Mouse (Mus musculus): ENCODE data around the gene Olfr557. TPM values are rescaled to one million over a fixed set of nuclear protein-coding genes. Genes with fewer than 3 reads are reported as not detected.
A peak's percentile ranks its signal among the peaks of the same experiment; 100 is the strongest.

Olfr557 gene
- not detected in 2 replicates for polyA plus RNA-seq (2015; fragmentation: Nextera tagmentation; extraction: Ambion mirVana)

DNA sequence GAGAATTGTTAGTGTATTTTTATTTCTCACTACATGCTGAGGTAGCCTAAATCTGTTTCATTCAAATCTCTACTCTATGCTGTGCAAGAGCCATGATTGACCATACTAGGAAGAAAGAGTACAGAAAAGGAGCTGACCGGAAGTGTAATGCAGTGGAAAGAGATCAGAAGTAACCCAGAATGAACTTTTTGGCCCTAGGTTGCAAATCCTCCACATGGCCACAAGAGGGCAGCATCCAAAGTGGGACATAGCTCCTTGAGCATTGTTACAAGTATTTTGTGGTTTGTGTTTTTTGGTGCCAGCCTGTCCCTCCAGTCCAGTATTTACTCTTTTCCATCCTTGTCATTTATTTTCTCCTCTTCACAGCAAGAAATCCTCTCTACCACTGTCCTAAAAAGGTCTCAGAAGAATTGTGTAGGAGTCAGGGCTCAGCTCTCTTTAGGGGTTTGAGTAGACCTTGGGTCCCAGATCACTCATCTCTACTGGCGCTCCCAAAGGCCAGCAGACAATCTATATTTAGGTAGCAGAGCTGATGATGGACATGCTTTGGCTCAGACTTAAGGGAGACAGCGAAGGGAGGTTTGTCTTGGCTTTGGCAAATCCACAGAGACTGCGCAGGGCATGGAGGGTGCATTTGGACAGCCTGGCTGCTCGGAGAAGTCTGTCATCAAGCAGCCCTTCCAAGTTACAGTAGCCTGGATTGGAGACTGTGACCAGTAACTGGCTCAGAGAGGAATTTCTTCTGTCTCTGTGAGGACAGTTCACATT lies at the start of gene Olfr557:
TSS of gene Olfr557 (plus strand) at position 553 of the 768 bp plus-strand sequence.
- H3K27ac ChIP-seq (ENCODE audit: low read length) = no peak within 1 kb of the TSS
- no peak within 1 kb of the TSS for H3K4me2 ChIP-seq (replicated peaks; ENCODE audit: low read depth, low read length)
- WGBS = 77% methylated on average over 5 of the region's 5 CpGs
- 0 out of 2 replicates have a peak, but pooled peaks have one; percentile 15 for ATAC-seq (ENCODE audit: low FRiP score, low TSS enrichment)
- no peak within 1 kb of the TSS for H3K9ac ChIP-seq (replicated peaks; ENCODE audit: low read length)
- no peaks in the 10 kb centered on the region for H3K36me3 ChIP-seq (ENCODE audit: insufficient read depth, low read length)
- no peaks in the 10 kb centered on the region for H3K4me1 ChIP-seq (ENCODE audit: insufficient read depth, low read length)
- no peak within 1 kb of the TSS for H3K4me3 ChIP-seq (ENCODE audit: low read length)
- no peaks in the 10 kb centered on the region for H3K9me3 ChIP-seq (ENCODE audit: low read length)
- no peaks in the 10 kb centered on the region for H3K27me3 ChIP-seq (ENCODE audit: insufficient read depth, low read length)

DNA sequence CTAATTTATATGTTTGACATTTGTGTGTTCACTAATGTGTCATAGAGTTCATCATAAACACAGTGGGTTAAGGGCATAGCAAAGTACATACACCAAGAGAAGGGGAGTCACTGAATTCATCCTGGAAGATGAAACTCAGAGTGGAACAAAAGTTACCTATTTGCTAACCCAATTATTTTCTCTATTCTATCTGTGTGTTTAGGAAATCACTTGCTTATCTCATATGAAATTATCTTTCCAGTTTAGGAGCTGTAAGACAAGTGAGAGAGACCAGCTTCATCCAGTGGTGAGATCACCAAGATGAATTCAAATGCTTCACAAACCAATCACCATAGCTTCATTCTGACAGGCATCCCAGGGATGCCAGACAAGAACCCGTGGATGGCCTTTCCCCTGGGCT lies 37.2 kb upstream of the Olfr557 start, which contains the start of gene Olfr555:
TSS of gene Olfr555 (plus strand) at position 301 of the 400 bp plus-strand sequence.
- Histone ChIP-seq H3K4me1 (ENCODE audit: insufficient read depth, low read length) (no peaks in the 10 kb centered on the region), H3K4me2 (replicated peaks; ENCODE audit: low read depth, low read length) (no peak within 1 kb of the TSS), H3K36me3 (ENCODE audit: insufficient read depth, low read length) (no peaks in the 10 kb centered on the region), H3K9me3 (ENCODE audit: low read length) (no peaks in the 10 kb centered on the region), H3K4me3 (ENCODE audit: low read length) (no peak within 1 kb of the TSS), H3K27ac (ENCODE audit: low read length) (no peak within 1 kb of the TSS), H3K27me3 (ENCODE audit: insufficient read depth, low read length) (no peaks in the 10 kb centered on the region), H3K9ac (replicated peaks; ENCODE audit: low read length) (no peak within 1 kb of the TSS)
- 74% methylated on average over 1 of the region's 1 CpGs for WGBS
- ATAC-seq (ENCODE audit: low FRiP score, low TSS enrichment) = no peak

- ATAC-seq (ENCODE audit: low FRiP score, low TSS enrichment) = no peak
- Histone ChIP-seq H3K27me3 (ENCODE audit: insufficient read depth, low read length) (no peaks in the 10 kb centered on the region), H3K4me2 (replicated peaks; ENCODE audit: low read depth, low read length) (no peak within 1 kb of the TSS), H3K4me3 (ENCODE audit: low read length) (no peak within 1 kb of the TSS), H3K27ac (ENCODE audit: low read length) (no peak within 1 kb of the TSS), H3K9ac (replicated peaks; ENCODE audit: low read length) (no peak within 1 kb of the TSS), H3K9me3 (ENCODE audit: low read length) (no peaks in the 10 kb centered on the region), H3K4me1 (ENCODE audit: insufficient read depth, low read length) (no peaks in the 10 kb centered on the region), H3K36me3 (ENCODE audit: insufficient read depth, low read length) (no peaks in the 10 kb centered on the region)
- 36% methylated on average over 3 of the region's 3 CpGs for WGBS
These were observed 31.1 kb upstream of the Olfr557 start, which contains the start of gene Olfr556 for GRCm38 (mm10) chr7:102664599-102664998. Gene Olfr556 (plus strand): TSS chr7:102664899.

GRCm38 (mm10) chr7:102665378-102665777 lies 30.3 kb upstream of the Olfr557 start:
- Histone ChIP-seq H3K4me3 (ENCODE audit: low read length) (no peak overlapping the region), H3K27me3 (ENCODE audit: insufficient read depth, low read length) (no peaks in the 10 kb centered on the region), H3K9me3 (ENCODE audit: low read length) (no peaks in the 10 kb centered on the region), H3K27ac (ENCODE audit: low read length) (no peak overlapping the region), H3K36me3 (ENCODE audit: insufficient read depth, low read length) (no peaks in the 10 kb centered on the region), H3K4me2 (replicated peaks; ENCODE audit: low read depth, low read length) (no peak overlapping the region), H3K4me1 (ENCODE audit: insufficient read depth, low read length) (no peaks in the 10 kb centered on the region), H3K9ac (replicated peaks; ENCODE audit: low read length) (no peak overlapping the region)
- ATAC-seq (ENCODE audit: low FRiP score, low TSS enrichment) = no peak
- 36% methylated on average over 2 of the region's 2 CpGs for WGBS

DNA sequence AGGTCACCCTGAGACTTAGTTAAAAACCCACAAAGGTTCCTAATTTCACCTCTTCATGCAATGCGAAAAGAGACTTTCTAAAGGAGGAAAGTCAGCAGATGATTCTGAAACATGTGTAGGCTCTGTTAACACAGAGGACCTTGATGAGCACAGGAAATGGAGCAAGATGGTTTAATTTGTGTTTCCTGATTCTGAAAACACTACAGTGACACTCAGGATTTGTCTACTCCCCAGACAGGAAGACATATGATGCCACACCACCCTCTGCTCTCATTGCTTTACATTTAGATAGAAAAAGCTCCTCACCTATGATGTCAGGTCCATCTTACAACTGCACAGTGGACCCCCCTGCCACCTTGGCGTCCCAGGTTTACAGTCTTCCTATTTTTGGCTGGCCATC lies 19.5 kb upstream of the Olfr557 start:
- no peak for ATAC-seq (ENCODE audit: low FRiP score, low TSS enrichment)
- WGBS = 79% methylated on average over 2 of the region's 2 CpGs

GRCm38 (mm10) chr7:102681916-102682315 lies 13.8 kb upstream of the Olfr557 start:
- no peak for ATAC-seq (ENCODE audit: low FRiP score, low TSS enrichment)
- H3K36me3 ChIP-seq (ENCODE audit: insufficient read depth, low read length) = peaks cover 4% of the 10 kb centered on the region; the same call in 1 of the 2 replicates
- 88% methylated on average over 1 of the region's 1 CpGs for WGBS

More for the DNA sequence above, 19.5 kb upstream of the Olfr557 start:
- Histone ChIP-seq H3K27ac (ENCODE audit: low read length) (no peak overlapping the region), H3K4me1 (ENCODE audit: insufficient read depth, low read length) (no peaks in the 10 kb centered on the region), H3K27me3 (ENCODE audit: insufficient read depth, low read length) (no peaks in the 10 kb centered on the region), H3K9ac (replicated peaks; ENCODE audit: low read length) (no peak overlapping the region), H3K36me3 (ENCODE audit: insufficient read depth, low read length) (0 out of 2 replicates have a peak, but pooled peaks cover 4% of the 10 kb centered on the region), H3K9me3 (ENCODE audit: low read length) (no peaks in the 10 kb centered on the region), H3K4me3 (ENCODE audit: low read length) (no peak overlapping the region), H3K4me2 (replicated peaks; ENCODE audit: low read depth, low read length) (no peak overlapping the region)

DNA sequence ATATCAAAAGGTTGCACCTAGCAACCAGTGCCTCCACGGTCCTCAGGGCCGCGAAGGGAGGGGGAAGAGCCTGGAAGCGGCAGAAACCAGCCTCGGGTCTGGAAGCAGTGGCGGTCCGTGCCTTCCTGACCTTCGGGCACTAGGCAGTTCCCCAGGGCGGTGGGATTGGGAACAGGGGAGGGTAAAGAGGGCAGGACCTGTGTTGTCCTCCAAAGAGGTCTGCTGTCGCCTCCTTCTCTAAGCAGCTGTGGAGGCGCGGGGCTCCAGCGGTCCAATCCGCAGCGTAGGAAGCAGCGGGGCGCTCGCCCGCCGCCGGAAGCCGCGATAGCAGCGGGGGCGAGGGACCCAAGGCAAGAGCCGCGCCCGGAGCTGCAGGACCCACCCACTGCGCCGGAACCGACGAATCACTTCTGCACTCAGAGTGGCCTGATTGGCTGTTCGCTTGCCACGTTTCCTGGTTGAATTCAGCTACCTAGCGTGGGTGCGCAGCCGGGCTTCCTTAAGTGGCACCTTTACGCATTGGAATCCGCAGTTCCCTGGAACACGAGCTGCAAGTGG lies 8.7 kb upstream of the Olfr557 start, which contains the start of gene Trim68:
TSS of gene Trim68 (minus strand) at position 384 of the 558 bp plus-strand sequence.
- H3K27ac ChIP-seq (ENCODE audit: low read length) = peak within 1 kb of the TSS; percentile 74
- peak within 1 kb of the TSS; percentile 86 for H3K9ac ChIP-seq (replicated peaks; ENCODE audit: low read length)
- H3K4me2 ChIP-seq (replicated peaks; ENCODE audit: low read depth, low read length) = peak within 1 kb of the TSS; percentile 77
- no peaks in the 10 kb centered on the region for H3K9me3 ChIP-seq (ENCODE audit: low read length)
- H3K4me3 ChIP-seq (ENCODE audit: low read length) = peak within 1 kb of the TSS; percentile 71
- peak; percentile 100 for ATAC-seq (ENCODE audit: low FRiP score, low TSS enrichment)
- no peaks in the 10 kb centered on the region for H3K27me3 ChIP-seq (ENCODE audit: insufficient read depth, low read length)
- no peaks in the 10 kb centered on the region; the same call in 1 of the 2 replicates for H3K36me3 ChIP-seq (ENCODE audit: insufficient read depth, low read length)
- WGBS = 0% methylated on average over 40 of the region's 40 CpGs
- H3K4me1 ChIP-seq (ENCODE audit: insufficient read depth, low read length) = 0 out of 2 replicates have a peak, but pooled peaks cover 4% of the 10 kb centered on the region

More at GRCm38 (mm10) chr7:102681916-102682315, 13.8 kb upstream of the Olfr557 start:
- no peak overlapping the region for H3K4me2 ChIP-seq (replicated peaks; ENCODE audit: low read depth, low read length)
- no peak overlapping the region for H3K9ac ChIP-seq (replicated peaks; ENCODE audit: low read length)
- H3K4me3 ChIP-seq (ENCODE audit: low read length) = no peak overlapping the region
- H3K9me3 ChIP-seq (ENCODE audit: low read length) = no peaks in the 10 kb centered on the region
- no peaks in the 10 kb centered on the region for H3K4me1 ChIP-seq (ENCODE audit: insufficient read depth, low read length)
- H3K27ac ChIP-seq (ENCODE audit: low read length) = no peak overlapping the region
- H3K27me3 ChIP-seq (ENCODE audit: insufficient read depth, low read length) = no peaks in the 10 kb centered on the region

DNA sequence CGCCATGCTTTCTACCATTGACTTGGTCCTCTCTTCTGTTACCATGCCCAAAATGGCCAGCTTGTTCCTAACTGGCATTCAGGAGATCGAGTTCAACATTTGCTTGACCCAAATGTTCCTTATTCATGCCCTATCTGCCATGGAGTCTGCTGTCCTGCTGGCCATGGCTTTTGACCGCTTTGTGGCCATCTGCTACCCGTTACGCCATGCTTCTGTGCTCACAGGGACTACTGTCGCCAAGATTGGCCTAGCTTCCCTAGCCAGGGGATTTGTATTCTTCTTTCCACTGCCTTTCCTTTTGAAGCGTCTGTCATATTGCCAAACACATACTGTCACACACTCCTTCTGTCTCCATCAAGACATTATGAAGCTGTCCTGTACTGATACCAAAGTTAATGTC lies 2.8 kb downstream of the Olfr557 start:
- no peak overlapping the region for H3K4me3 ChIP-seq (ENCODE audit: low read length)
- H3K9ac ChIP-seq (replicated peaks; ENCODE audit: low read length) = no peak overlapping the region
- no peak overlapping the region for H3K4me2 ChIP-seq (replicated peaks; ENCODE audit: low read depth, low read length)
- no peaks in the 10 kb centered on the region for H3K36me3 ChIP-seq (ENCODE audit: insufficient read depth, low read length)
- no peaks in the 10 kb centered on the region for H3K4me1 ChIP-seq (ENCODE audit: insufficient read depth, low read length)
- ATAC-seq (ENCODE audit: low FRiP score, low TSS enrichment) = no peak
- H3K27ac ChIP-seq (ENCODE audit: low read length) = no peak overlapping the region
- no peaks in the 10 kb centered on the region for H3K27me3 ChIP-seq (ENCODE audit: insufficient read depth, low read length)
- H3K9me3 ChIP-seq (ENCODE audit: low read length) = no peaks in the 10 kb centered on the region
- 89% methylated on average over 7 of the region's 7 CpGs for WGBS

- no peaks in the 10 kb centered on the region for H3K4me1 ChIP-seq (ENCODE audit: insufficient read depth, low read length)
- no peak for ATAC-seq (ENCODE audit: low FRiP score, low TSS enrichment)
These were observed 6.2 kb downstream of the Olfr557 start, which contains the start of gene Olfr558 for GRCm38 (mm10) chr7:102701915-102702314. Gene Olfr558 (plus strand): TSS chr7:102702215.

GRCm38 (mm10) chr7:102718970-102719369 lies 23.3 kb downstream of the Olfr557 start, which contains the start of gene Olfr33:
Gene Olfr33 (minus strand): TSS chr7:102719070.
- Histone ChIP-seq H3K36me3 (ENCODE audit: insufficient read depth, low read length) (no peaks in the 10 kb centered on the region), H3K27me3 (ENCODE audit: insufficient read depth, low read length) (no peaks in the 10 kb centered on the region), H3K27ac (ENCODE audit: low read length) (no peak within 1 kb of the TSS), H3K4me1 (ENCODE audit: insufficient read depth, low read length) (no peaks in the 10 kb centered on the region), H3K9ac (replicated peaks; ENCODE audit: low read length) (no peak within 1 kb of the TSS), H3K4me2 (replicated peaks; ENCODE audit: low read depth, low read length) (no peak within 1 kb of the TSS), H3K4me3 (ENCODE audit: low read length) (no peak within 1 kb of the TSS), H3K9me3 (ENCODE audit: low read length) (no peaks in the 10 kb centered on the region)
- WGBS = 25% methylated on average over 1 of the region's 1 CpGs
- no peak for ATAC-seq (ENCODE audit: low FRiP score, low TSS enrichment)

More at GRCm38 (mm10) chr7:102701915-102702314, 6.2 kb downstream of the Olfr557 start, which contains the start of gene Olfr558:
- no peaks in the 10 kb centered on the region for H3K27me3 ChIP-seq (ENCODE audit: insufficient read depth, low read length)
- H3K4me2 ChIP-seq (replicated peaks; ENCODE audit: low read depth, low read length) = no peak within 1 kb of the TSS
- H3K9ac ChIP-seq (replicated peaks; ENCODE audit: low read length) = no peak within 1 kb of the TSS
- no peak within 1 kb of the TSS for H3K4me3 ChIP-seq (ENCODE audit: low read length)
- no peaks in the 10 kb centered on the region for H3K9me3 ChIP-seq (ENCODE audit: low read length)
- H3K27ac ChIP-seq (ENCODE audit: low read length) = no peak within 1 kb of the TSS
- no peaks in the 10 kb centered on the region for H3K36me3 ChIP-seq (ENCODE audit: insufficient read depth, low read length)
